26 mouse cellular contexts compared by ENCODE assay signal in the genomic region with DNA sequence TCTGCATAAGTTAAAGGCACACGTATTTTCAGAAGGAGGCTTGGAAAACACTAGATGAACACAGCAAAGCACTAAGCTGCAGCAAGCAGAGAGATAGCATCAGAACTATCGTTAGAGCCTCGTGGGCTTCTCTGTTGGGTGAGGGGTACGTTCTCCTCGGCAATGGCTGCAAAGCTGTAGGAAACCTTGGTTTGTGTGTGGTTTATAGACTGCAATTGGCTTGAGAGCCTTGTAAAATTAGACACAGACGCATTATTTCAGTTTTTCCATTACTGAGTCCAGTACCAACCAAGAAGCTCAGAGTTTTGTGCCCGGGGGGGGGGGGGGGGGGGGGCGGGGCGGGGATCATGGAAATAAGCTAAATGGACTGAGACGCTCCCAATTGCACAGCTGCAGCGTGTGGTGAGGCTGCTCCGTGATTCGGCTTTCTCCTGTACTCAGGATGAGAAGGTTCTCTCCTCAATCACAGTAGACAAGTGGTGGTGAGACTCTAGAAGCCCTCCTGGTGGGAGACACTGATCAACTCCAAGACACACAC. TPM values are rescaled to one million over a fixed set of nuclear protein-coding genes. Genes with fewer than 3 reads are reported as not detected.
DNase-seq lines count a peak whose midpoint lies in the region; ATAC-seq and TF ChIP-seq lines count a peak whose summit lies in the region.
"Had no signal": no experiment of that assay in that cellular context is flagged by ENCODE, and none has a peak within 500 bp of the region (broad histone marks: within the 10 kb centered on the region; RNA-seq: fewer than 3 reads in every experiment).

No protein-coding gene starts in this region.

- TF ChIP-seq EP300 in CH12.LX (IDR thresholded peaks at IDR 0.05; ENCODE audit: low read length): no peak

- no peak for TF ChIP-seq CTCF in CH12.LX (conservative IDR thresholded peaks at IDR 0.05 in 1 of 2, IDR thresholded peaks at IDR 0.05 in 1 of 2; ENCODE audit: low read depth in 2 of 2, low read length in 2 of 2)

- H3K4me1 ChIP-seq in embryonic facial prominence, embryonic 13.5 days: peaks cover 19% of the 10 kb centered on the region
- H3K4me1 ChIP-seq in embryonic facial prominence, embryonic 10.5 days: no peaks in the 10 kb centered on the region; the same call in 1 of the 2 replicates
- peaks cover 0 to 7% of the 10 kb centered on the region in 2 experiments; a peak in 2 of 4 replicates for H3K4me1 ChIP-seq in CH12.LX (ENCODE audit: control insufficient read depth in 1 of 2, insufficient read depth in 2 of 2)
- H3K4me1 ChIP-seq in embryonic facial prominence, embryonic 15.5 days: peaks cover 10% of the 10 kb centered on the region; the same call in 1 of the 2 replicates
- peaks cover 4% of the 10 kb centered on the region; the same call in 1 of the 2 replicates for H3K4me1 ChIP-seq in limb, embryonic 14.5 days (ENCODE audit: control insufficient read depth, insufficient read depth, low read length)
- H3K4me1 ChIP-seq: embryonic facial prominence, embryonic 12.5 days; forebrain, embryonic 10.5 days; forebrain, embryonic 12.5 days had no signal

- dilution Hi-C loops in CH12.LX (cut with MboI; ENCODE audit: extremely low pct_ligation_motif_present, extremely low pct_unique_long_range_greater_than_20kb, low sequenced_read_pairs): no loop called here

- H3K9me3 ChIP-seq in embryonic facial prominence, embryonic 13.5 days: no peaks in the 10 kb centered on the region
- no peaks in the 10 kb centered on the region for H3K9me3 ChIP-seq in embryonic facial prominence, embryonic 10.5 days
- no peaks in the 10 kb centered on the region for H3K9me3 ChIP-seq in CH12.LX (replicated peaks; ENCODE audit: low read length)
- H3K9me3 ChIP-seq in embryonic facial prominence, embryonic 15.5 days (replicated peaks): no peaks in the 10 kb centered on the region
- H3K9me3 ChIP-seq in limb, embryonic 14.5 days (ENCODE audit: control insufficient read depth, low read length): no peaks in the 10 kb centered on the region
- H3K9me3 ChIP-seq: embryonic facial prominence, embryonic 12.5 days; forebrain, embryonic 10.5 days; forebrain, embryonic 12.5 days; forebrain, embryonic 15.5 days; G1E had no signal

- no peaks in the 10 kb centered on the region; the same call in 1 of the 2 replicates for H3K27me3 ChIP-seq in embryonic facial prominence, embryonic 13.5 days
- no peaks in the 10 kb centered on the region for H3K27me3 ChIP-seq in embryonic facial prominence, embryonic 10.5 days (replicated peaks; ENCODE audit: low read depth, poor library complexity, severe bottlenecking)
- H3K27me3 ChIP-seq in CH12.LX (replicated peaks): no peaks in the 10 kb centered on the region
- no peaks in the 10 kb centered on the region for H3K27me3 ChIP-seq in embryonic facial prominence, embryonic 15.5 days
- H3K27me3 ChIP-seq in limb, embryonic 14.5 days (ENCODE audit: control insufficient read depth, insufficient read depth, low read length): no peaks in the 10 kb centered on the region
- H3K27me3 ChIP-seq: embryonic facial prominence, embryonic 12.5 days; forebrain, embryonic 12.5 days; forebrain, embryonic 15.5 days; Patski had no signal

- ATAC-seq in embryonic facial prominence, embryonic 13.5 days (ENCODE audit: insufficient number of reproducible peaks, insufficient read depth, low FRiP score, low TSS enrichment, low read depth): 0 out of 2 replicates have a peak, but pooled peaks have one; percentile 56
- ATAC-seq in embryonic facial prominence, embryonic 15.5 days (ENCODE audit: insufficient number of reproducible peaks, low FRiP score, low TSS enrichment, low read depth): peak; percentile 57; the same call in 1 of the 2 replicates
- ATAC-seq in limb, embryonic 14.5 days (ENCODE audit: low FRiP score, low read depth): peak; percentile 26; the same call in 1 of the 2 replicates
- ATAC-seq in CD4-positive, CD25-positive, alpha-beta regulatory T cell, adult 4 months: no peak
- ATAC-seq: activated CD4-positive, CD25-positive, alpha-beta regulatory T cell, adult 4 months; forebrain, embryonic 15.5 days; Patski had no signal

- no peaks in the 10 kb centered on the region for H3K79me2 ChIP-seq in CH12.LX (replicated peaks; ENCODE audit: control insufficient read depth, extremely low read depth, insufficient read depth, poor library complexity, severe bottlenecking)

- H3K4me3 ChIP-seq in embryonic facial prominence, embryonic 13.5 days: 0 out of 2 replicates have a peak overlapping the region, but pooled peaks have one; percentile 0
- H3K4me3 ChIP-seq in embryonic facial prominence, embryonic 10.5 days: no peak overlapping the region
- peak overlapping the region in 2 of 3 experiments; percentile 17 to 44 for H3K4me3 ChIP-seq in CH12.LX (replicated peaks in 1 of 3; ENCODE audit: low read depth in 2 of 3, low read length in 2 of 3, poor library complexity in 1 of 3)
- no peak overlapping the region for H3K4me3 ChIP-seq in embryonic facial prominence, embryonic 15.5 days (replicated peaks)
- no peak overlapping the region for H3K4me3 ChIP-seq in limb, embryonic 14.5 days (replicated peaks; ENCODE audit: low read length)
- H3K4me3 ChIP-seq: embryonic facial prominence, embryonic 12.5 days; erythroblast, embryonic 14.5 days; forebrain, embryonic 10.5 days; forebrain, embryonic 12.5 days; forebrain, embryonic 15.5 days had no signal

- no peak for TF ChIP-seq POLR2A in CH12.LX (IDR thresholded peaks at IDR 0.05; ENCODE audit: low read depth, low read length)
- TF ChIP-seq POLR2A in limb, embryonic 14.5 days (IDR thresholded peaks at IDR 0.05; ENCODE audit: borderline replicate concordance, extremely low read depth, insufficient read depth, insufficient read length): no peak

- no peak overlapping the region for H3K9ac ChIP-seq in embryonic facial prominence, embryonic 13.5 days
- no peak overlapping the region for H3K9ac ChIP-seq in CH12.LX (ENCODE audit: insufficient read depth, low read depth)
- H3K9ac ChIP-seq in embryonic facial prominence, embryonic 15.5 days: no peak overlapping the region
- H3K9ac ChIP-seq in limb, embryonic 14.5 days (ENCODE audit: low read depth, low read length, severe bottlenecking): no peak overlapping the region
- H3K9ac ChIP-seq: embryonic facial prominence, embryonic 12.5 days; forebrain, embryonic 12.5 days; forebrain, embryonic 15.5 days had no signal

- H3K36me3 ChIP-seq in embryonic facial prominence, embryonic 13.5 days: no peaks in the 10 kb centered on the region
- H3K36me3 ChIP-seq in embryonic facial prominence, embryonic 10.5 days (replicated peaks): no peaks in the 10 kb centered on the region
- H3K36me3 ChIP-seq in CH12.LX (replicated peaks in 1 of 2; ENCODE audit: control insufficient read depth in 1 of 2, insufficient read depth in 1 of 2, low read length in 1 of 2): no peaks in the 10 kb centered on the region
- no peaks in the 10 kb centered on the region for H3K36me3 ChIP-seq in embryonic facial prominence, embryonic 15.5 days
- H3K36me3 ChIP-seq in limb, embryonic 14.5 days (ENCODE audit: control insufficient read depth, insufficient read depth, low read length): no peaks in the 10 kb centered on the region
- H3K36me3 ChIP-seq: embryonic facial prominence, embryonic 12.5 days; forebrain, embryonic 10.5 days; forebrain, embryonic 12.5 days; forebrain, embryonic 15.5 days; G1E had no signal

- in situ Hi-C loops in CH12.LX (cut with MboI; ENCODE audit: low pct_ligation_motif_present, low pct_unique_long_range_greater_than_20kb, low sequenced_read_pairs): no loop called here

- H3K27ac ChIP-seq in embryonic facial prominence, embryonic 13.5 days: peak overlapping the region; percentile 80
- H3K27ac ChIP-seq in embryonic facial prominence, embryonic 10.5 days (replicated peaks): no peak overlapping the region
- H3K27ac ChIP-seq in CH12.LX (ENCODE audit: insufficient read depth, low read depth): no peak overlapping the region
- peak overlapping the region; percentile 77; the same call in 1 of the 2 replicates for H3K27ac ChIP-seq in embryonic facial prominence, embryonic 15.5 days (replicated peaks)
- H3K27ac ChIP-seq in limb, embryonic 14.5 days (replicated peaks; ENCODE audit: low read depth, low read length): peak overlapping the region; percentile 56
- H3K27ac ChIP-seq: embryonic facial prominence, embryonic 12.5 days; forebrain, embryonic 10.5 days; forebrain, embryonic 12.5 days; forebrain, embryonic 15.5 days had no signal

- 59% methylated on average over 11 of the region's 13 CpGs for WGBS in embryonic facial prominence, embryonic 13.5 days
- WGBS in embryonic facial prominence, embryonic 10.5 days: 83% methylated on average over 13 of the region's 13 CpGs
- 44% methylated on average over 13 of the region's 13 CpGs for WGBS in embryonic facial prominence, embryonic 15.5 days
- WGBS in limb, embryonic 14.5 days: 30% methylated on average over 11 of the region's 13 CpGs

- DNase-seq in embryonic facial prominence, embryonic 10.5 days (ENCODE audit: low spot score): no peak
- DNase-seq in CH12.LX (ENCODE audit: extremely low read depth): peak; percentile 16
- DNase-seq in limb, embryonic 14.5 days (ENCODE audit: low spot score): peak; percentile 50
- no peak for DNase-seq in left cerebral cortex, adult 11 months (ENCODE audit: low spot score)
- DNase-seq in testis, postnatal 10 days (ENCODE audit: low spot score): no peak
- DNase-seq: adrenal gland, adult 8-10 months; adrenal gland, postnatal 25 days; B cell, adult 2 months; cerebellum, adult 11 months; cerebellum, adult 18-20 months; cerebellum, adult 8-10 months; cerebellum, adult 9-11 months; cerebellum, postnatal 14 days; cerebellum, postnatal 36 days; embryo, embryonic 11 days had no signal

- TF ChIP-seq RAD21 in CH12.LX (IDR thresholded peaks at IDR 0.05; ENCODE audit: low read depth, low read length): no peak

- peak overlapping the region; percentile 27 for H3K4me2 ChIP-seq in embryonic facial prominence, embryonic 13.5 days
- peak overlapping the region; percentile 98 for H3K4me2 ChIP-seq in CH12.LX (ENCODE audit: insufficient read depth, low read depth, poor library complexity, severe bottlenecking)
- peak overlapping the region; percentile 19; the same call in 1 of the 2 replicates for H3K4me2 ChIP-seq in embryonic facial prominence, embryonic 15.5 days (replicated peaks)
- peak overlapping the region; percentile 32 for H3K4me2 ChIP-seq in limb, embryonic 14.5 days (replicated peaks; ENCODE audit: low read depth, low read length, severe bottlenecking)
- H3K4me2 ChIP-seq: embryonic facial prominence, embryonic 12.5 days; forebrain, embryonic 12.5 days; forebrain, embryonic 15.5 days had no signal

RNA-seq across cellular contexts. Expression of a gene that starts 31.1 kb away (rescaled TPM):
- polyA plus RNA-seq in embryonic facial prominence, embryonic 13.5 days (2015; fragmentation: Nextera tagmentation; extraction: Ambion mirVana): 3.2 and 5.1 TPM in 2 replicates
- 0.62 and 1.0 TPM in 2 replicates for polyA plus RNA-seq in embryonic facial prominence, embryonic 10.5 days (2016; fragmentation: Nextera tagmentation; extraction: Ambion mirVana)
- total RNA-seq in CH12.LX (2012; rRNA removed) (2.8 and 3.1 TPM in 2 replicates), CH12.LX (2014; rRNA removed) (0.34 and 0.58 TPM in 2 replicates)
- polyA plus RNA-seq in CH12.LX (2012; ENCODE audit: insufficient read length, low read depth): 0.79 and 0.87 TPM in 2 replicates
- polyA plus RNA-seq in embryonic facial prominence, embryonic 15.5 days (2015; fragmentation: Nextera tagmentation; extraction: Ambion mirVana): 7.5 and 7.8 TPM in 2 replicates
- polyA plus RNA-seq in limb, embryonic 14.5 days (2012; rRNA removed): 7.2 and 7.5 TPM in 2 replicates
- 9.2 and 10.4 TPM in 2 replicates for polyA plus RNA-seq in limb, embryonic 14.5 days (2014; fragmentation: Nextera tagmentation; extraction: Ambion mirVana)
- polyA plus RNA-seq in CD4-positive, CD25-positive, alpha-beta regulatory T cell, adult 4 months (2017; shearing (Covaris generic)): 10 to 100 TPM in 1 of 2 experiments, 1 to 10 TPM in 1; 9.4 to 11.0 TPM
- polyA plus RNA-seq: erythroblast, embryonic 14.5 days; G1E had no signal

Comparison
In these comparisons a context has a peak if more than half of its experiments do, and no peak if none do; other contexts are left out.
1. H3K27ac ChIP-seq: peak in embryonic facial prominence, embryonic 13.5 days (single experiment), embryonic facial prominence, embryonic 15.5 days (single experiment) and limb, embryonic 14.5 days (single experiment); none in embryonic facial prominence, embryonic 10.5 days (single experiment) and CH12.LX (single experiment).
2. H3K4me3 ChIP-seq: peak in embryonic facial prominence, embryonic 13.5 days (single experiment) and CH12.LX (2 of 3); none in embryonic facial prominence, embryonic 10.5 days (single experiment), embryonic facial prominence, embryonic 15.5 days (single experiment) and limb, embryonic 14.5 days (single experiment).
3. H3K4me2 ChIP-seq: peak in every context shown above with its lines; median percentile 98 in CH12.LX; 32 in limb, embryonic 14.5 days; 27 in embryonic facial prominence, embryonic 13.5 days; 19 in embryonic facial prominence, embryonic 15.5 days.
4. DNase-seq: peak in CH12.LX (single experiment) and limb, embryonic 14.5 days (single experiment); none in embryonic facial prominence, embryonic 10.5 days (single experiment), left cerebral cortex, adult 11 months (single experiment) and testis, postnatal 10 days (single experiment).